Mouse (Mus musculus) fat pad, adult 2 months (tissue): ENCODE data around the gene Teddm1a.
A peak's percentile ranks its signal among the peaks of the same experiment; 100 is the strongest.
"Not testable (repeated sequence)": the region's sequence is repeated elsewhere in the genome, so short reads cannot be mapped to it uniquely, and the experiment has no call there.

Experiments
- DNase-seq: peaks from one replicate; pipeline ENCODE4 v3.0.0-alpha.2; 2011; ENCODE audit warnings: low read depth, low spot score; ENCODE audit errors: extremely low read depth

Gene Teddm1a

DNA sequence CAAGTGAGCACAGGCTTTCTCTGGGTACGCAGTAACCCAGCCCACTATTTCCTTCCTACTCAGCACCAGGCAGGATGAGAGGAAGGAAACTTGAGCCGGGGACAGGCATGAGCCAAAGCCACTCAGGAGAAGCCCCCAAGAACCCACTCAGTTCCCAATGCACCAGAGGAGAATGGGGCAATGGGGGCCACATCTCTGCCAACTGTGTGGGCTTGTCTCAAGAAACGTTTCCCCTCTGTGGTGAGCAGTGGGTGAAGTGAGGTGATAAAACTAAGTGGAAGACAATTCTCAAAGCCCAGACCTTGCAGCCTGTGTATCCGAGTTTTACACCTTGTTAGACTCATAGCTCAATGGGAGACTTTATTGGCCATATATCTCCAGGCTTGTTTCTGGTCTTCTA is at the start of gene Teddm1a:
TSS of gene Teddm1a (plus strand) at position 301 of the 400 bp plus-strand sequence.
- no peak for DNase-seq

DNA sequence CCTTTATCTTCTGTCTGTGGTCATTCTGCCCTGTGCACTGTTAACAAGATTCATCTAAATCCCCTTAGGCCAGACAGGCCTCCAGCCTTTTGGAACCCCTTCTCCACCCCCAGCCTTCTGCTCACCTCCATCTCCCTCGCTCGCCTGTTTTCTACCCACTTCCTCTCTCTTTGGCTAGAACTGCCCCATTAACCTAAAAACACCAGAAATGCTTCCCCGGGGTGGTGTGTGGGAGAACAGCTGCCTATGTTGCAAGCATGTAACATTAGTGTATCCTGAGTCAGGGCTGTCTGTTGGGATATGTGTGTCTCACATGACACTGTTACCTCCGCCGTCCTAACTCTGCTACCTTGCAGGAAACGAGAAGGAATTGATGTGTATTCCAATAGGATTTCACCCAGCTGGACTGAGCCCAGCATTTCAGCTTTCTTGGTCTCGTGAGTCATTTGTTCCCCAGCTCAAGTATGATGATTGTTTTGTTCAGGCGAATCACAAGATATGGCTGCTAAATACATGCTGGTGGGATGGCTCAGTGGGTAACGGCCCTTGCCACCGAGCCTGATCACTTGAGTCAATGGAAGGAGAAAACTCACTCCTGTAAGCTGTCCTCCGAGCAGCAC is 49.3 kb upstream of the Teddm1a start:
- no peak for DNase-seq

DNA sequence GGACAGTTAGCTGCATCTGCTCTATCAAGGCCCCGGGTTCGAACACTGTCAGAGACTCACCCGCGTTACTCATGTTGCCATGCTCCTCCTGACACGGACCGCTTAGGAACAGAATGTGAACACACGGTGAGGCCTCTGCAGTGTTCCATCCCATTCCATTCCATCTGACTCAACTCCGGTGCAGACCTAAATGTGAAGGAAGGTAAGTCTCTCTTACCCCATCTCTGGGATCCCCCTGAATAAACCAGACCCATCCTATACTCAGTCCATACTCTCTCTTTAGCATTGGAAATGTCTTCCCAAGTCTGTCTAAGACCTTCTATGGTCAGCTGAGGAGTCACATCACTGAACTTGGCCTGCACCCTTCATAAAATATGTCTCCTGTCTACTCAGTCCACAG is 47.5 kb upstream of the Teddm1a start, which contains the start of gene Rgsl1:
TSS of gene Rgsl1 (minus strand) at position 101 of the 400 bp plus-strand sequence.
- no peak for DNase-seq

DNA sequence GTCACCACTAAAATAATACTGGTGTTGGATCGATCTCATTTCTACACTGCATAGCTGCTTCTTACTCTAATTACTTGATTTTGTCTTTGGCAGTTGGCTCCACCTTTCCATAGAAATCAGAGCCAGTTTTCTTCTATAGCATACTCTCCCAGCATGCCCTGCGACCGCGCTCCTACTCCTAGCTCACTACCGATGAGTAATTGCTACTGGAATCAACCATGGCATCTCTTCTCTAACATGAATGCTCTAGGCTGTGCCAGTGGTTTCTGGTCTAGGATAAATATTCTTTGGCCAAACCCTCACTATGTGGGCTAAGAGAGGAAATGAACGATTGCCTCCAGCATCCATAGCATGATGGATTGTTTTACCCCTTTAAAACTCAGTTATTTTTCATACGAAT is 45.1 kb upstream of the Teddm1a start:
- DNase-seq: no peak

DNA sequence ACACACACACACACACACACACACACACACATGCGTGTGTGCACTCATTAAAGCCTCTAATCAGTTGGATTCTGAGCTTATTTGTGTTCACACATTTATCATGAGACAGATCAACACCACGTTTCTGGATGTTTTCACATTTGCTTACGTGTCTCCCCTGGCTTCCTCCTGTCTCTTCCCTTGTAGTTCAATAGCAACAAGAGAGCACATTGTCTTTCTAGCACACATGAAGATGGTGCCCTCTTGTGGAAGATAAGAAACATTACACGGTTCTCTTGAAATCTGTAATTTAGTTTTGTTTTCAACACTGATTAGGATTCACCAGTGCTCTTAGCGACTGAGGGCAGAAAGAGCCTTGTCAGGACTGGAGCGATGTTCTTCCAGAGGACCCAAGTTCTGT is 44.7 kb upstream of the Teddm1a start:
- DNase-seq: no peak

DNA sequence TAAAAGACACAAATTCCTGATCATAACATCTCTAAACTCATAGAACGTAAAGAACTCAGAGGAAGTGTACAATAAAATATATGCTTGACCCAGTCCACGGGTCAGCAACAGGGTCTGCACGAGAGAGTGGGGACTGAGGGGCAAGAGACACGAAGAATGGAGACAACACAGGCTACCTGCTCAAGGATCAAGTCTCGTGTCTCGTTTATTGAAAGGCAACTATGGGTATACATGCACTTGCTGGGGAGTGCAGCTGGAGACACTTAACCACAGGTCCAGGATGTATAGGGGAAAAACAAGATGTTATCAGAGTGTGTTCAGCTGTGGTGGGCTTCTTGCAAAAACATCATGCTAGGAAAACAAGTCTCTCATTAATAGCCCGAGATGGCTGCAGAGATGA is 38.8 kb upstream of the Teddm1a start:
- DNase-seq: not testable (repeated sequence)

DNA sequence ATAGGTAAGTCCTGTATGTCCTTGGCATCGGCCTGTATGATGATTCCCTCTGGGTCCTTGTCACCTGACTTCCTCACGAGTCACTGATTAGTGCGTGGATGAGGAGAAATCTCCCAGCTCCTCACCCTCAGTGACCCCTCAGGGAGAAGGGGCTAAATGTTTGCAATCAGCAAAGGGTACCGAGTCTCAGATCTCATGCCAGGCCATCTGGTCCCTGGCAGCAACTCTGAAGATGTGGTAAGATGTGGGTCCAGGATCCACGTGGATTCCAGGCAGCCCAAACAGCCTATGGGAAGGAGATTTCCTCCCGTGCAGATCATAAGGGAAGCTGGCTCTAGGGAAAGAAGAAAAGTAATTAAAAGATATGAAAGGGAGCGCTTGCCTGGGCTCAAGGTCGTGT is 35.6 kb upstream of the Teddm1a start:
- no peak for DNase-seq

DNA sequence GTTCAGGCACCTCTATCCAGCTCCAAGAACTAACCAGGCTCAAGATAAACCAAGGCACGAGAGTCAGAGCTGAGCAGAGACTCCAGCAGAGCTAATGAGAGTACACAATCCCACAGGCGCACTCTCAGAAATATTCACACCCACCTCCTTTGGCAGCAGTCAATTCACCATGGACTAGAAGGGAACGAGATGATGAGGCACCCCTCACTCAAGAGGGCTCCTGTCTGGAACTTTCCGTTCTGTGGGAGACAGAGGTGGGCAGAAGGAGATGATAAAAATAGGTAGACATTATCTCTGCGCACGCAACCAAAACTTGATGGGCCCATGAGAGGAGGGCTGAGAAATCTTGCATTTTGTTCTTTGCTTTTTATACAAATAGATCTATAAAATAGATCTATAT is 17.5 kb upstream of the Teddm1a start, which contains the start of gene Teddm1b:
TSS of gene Teddm1b (plus strand) at position 301 of the 400 bp plus-strand sequence.
- no peak for DNase-seq

DNA sequence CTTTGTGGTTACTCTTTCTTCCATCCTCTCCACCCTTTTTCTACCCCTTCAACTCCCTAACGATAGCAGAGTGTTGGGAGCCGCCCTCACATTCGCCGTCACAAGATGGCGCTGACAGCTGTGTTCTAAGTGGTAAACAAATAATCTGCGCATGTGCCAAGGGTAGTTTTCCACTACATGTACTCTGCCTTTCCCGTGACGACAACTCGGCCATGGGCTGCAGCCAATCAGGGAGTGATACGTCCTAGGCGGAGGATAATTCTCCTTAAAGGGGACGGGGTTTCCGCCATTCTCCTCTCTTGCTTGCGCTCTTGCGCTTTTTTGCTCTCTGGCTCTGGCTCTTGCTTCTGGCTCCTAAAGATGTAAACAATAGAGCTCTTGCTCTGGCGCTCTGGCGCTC is 11.2 kb upstream of the Teddm1a start:
- not testable (repeated sequence) for DNase-seq

DNA sequence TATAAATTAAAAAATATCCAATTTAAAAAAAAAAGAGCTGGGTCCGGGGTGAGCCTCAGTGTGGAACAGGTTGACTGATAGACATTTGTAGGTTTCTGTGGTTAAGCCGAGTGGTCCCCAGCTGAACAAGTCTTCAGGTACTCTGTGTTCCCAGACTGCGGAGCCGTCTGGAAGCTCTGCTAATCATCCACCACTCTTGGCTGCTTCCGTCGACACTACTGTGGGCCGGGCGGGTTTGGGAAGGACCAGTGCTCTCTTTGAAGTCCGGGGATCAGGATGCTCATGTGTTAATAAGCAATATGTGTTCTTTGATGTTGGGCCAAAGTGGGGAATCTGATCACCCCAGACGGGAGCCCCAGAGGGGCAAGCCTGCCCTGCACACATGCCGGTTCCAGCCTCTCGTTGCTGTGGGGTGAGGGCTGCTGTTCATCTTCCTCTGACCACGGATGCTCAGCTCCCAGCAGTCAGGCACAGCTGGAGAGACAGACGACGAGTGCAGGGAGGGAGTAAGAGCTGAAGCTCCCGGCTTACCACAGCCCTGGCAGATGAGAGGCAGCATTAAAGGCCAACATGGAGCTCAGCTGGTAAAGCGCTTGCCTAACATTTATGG is 5.4 kb upstream of the Teddm1a start:
- no peak for DNase-seq

DNA sequence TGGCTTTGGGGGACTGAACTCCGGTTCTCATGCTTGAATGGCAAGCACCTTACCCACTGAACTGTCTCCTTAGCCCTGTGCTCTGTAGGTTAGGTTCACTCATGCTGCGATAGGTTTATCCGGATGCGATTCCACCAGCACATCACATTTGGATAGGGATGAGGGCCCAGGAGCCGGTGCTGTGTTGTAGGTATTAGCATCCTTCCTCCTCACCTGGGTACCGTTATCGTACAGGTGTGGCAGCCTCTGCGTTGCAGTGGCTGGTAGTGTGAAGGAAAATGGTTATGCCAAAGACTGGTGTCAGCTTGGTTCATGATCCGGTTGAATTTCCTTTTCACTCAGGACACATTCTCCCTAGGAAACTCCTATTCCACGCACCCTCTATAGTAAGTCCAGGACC is 1.4 kb upstream of the Teddm1a start:
- DNase-seq: no peak

DNA sequence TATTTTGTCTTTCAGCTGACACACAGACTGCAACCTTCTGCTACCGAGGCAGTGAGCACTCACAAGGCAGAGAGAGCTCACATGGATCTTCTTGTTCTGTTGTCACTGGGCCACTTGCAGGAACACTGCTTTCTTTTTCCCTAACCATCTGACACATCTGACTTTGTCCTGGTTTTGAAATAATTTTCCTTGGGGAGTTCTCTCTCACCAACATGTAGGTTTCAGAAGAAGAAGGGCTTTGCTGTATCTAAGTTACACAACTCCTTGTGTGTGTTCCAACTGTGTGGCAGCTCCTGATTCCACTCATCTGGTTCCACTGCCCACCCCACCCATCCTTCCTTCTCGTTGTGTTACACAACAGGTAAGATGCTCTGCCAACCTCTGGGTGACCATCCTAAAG is 2.2 kb downstream of the Teddm1a start:
- no peak for DNase-seq

DNA sequence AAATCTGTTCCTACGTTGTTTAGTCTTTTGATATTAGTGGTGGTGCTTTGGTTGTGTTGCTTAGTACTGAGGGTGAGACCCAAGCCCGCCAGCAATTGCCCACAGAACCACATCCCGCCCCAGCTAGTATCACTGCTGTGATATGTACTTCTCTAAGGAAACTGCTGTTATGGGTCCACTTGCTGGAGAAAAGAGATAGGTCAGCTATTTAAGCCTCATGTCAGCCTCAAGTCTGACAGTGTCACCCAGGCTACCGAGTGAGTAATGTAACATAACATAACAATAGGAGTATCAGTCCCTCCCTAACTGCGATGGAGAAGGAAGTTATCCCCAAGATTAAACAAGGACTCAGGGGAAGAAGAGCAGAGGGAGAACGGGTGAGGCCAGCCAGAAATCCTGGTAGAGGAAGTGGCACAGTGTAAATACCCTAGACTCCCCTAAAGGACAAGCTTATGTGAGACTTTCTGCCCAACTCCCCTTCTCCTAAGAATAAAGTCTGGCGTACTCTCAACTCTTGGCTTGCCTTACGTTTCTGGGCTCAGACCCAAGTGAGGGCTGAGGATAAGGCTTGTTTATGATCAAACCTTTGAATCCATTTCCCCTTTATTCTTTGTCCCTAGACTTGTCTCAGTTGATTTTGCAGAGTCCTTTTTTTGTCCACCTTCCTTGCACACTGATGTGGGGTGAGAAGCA is 2.8 kb downstream of the Teddm1a start:
- DNase-seq: no peak

DNA sequence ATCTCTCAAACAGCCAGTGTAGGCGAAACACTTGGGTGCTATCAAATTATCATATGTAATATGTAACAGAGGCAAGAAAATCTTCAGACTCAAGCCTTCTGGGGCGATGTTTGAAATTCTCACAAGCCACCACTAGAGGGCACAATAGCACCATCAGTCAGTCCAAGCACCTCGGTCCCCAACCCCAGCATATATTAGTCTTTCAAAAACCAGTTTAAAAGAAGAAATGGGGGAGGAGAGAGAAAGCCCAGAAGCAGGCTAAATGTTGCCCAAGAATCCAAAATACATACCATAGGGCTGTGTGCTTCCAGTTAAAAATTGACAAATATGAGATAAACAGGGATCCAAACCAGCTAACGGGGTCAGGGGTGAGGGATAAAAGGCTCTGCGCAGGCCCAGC is 3.4 kb downstream of the Teddm1a start:
- no peak for DNase-seq

DNA sequence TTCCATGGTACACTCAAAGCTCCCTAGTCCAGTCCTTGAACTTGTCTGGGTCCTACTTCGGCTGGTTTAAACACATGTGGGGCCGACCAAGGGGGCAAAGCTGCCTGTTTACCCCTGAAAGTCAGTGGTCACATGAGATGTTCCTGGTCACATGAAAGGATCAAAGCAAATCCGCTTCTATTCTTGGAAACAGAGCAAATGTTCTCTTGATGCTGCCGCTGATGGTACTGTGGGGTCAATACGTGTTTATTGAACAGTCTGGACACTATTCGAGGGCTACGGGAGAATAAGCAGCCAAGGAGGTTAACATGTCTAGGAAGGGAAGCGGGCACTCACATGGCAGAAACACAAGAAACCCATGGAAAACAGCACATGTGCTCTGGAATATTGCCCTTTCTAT is 5.7 kb downstream of the Teddm1a start:
- no peak for DNase-seq

DNA sequence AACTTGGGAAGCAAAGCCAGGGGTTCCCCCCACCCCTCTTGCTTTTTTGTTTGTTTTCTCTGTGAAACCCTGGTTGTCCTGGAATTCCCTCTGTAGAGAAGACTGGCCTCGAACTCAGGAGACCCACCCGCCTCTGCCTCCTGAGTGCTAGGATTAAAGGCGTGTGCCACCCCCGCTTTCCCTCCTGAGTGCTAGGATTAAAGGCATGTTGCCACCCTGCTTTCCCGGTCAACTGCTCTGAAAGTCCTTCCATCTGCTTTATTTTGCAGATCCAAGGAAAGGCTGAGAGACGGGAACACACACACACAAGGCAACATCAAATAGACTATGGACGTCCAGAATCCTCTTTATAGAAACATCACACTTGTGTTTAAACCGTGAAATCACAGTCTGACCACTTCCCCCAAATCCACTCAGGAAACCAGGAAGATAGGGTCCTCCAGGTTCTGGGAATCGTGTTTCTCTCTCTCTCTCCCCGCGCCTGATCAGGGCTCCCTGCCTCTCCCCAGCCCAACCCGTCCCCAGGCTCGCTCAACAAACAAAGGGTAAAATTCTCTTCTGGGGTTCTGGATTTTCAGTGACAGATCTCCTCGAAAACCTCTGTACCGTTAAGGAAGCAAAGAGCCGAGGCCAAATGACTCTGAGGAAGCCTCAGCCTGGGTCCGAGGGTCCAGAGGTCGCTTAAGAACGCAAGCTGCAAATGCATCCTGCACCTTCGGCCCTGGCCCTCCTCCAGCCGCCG is 7.6 kb downstream of the Teddm1a start:
- no peak for DNase-seq

DNA sequence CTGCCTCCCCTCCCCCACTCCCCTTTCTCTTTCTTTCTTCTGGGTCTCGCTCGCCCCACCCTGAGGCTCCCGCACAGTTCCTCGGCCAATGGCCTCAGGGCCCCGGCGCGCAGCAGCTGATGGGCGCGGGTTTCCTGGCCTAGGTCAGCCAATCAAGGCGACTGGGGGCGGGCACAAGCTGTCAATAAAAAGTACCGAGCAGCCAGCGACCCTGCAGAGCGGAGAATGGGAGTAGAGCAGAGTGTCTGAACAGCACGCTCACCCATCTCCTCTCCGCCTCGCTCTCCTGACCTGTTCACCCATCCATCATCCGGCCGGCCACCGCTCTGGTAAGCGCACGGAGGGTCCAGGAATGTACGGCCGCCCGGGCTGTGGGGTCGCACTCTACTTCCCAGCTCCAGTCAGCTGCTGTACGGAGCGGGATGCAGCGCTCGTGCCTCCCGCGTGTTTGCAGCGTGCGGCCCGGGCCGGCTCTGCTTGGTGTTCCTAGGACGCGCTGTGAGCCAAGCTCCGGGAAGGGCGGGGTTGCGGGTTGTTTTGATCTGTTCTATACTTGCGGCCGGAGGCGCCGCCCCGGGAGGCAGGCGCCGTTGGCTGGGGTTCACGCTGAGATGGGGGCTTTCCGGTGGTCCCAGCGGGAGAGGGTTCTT is 8.3 kb downstream of the Teddm1a start, which contains the start of the genes Glul and Teddm2:
TSS of gene Glul (plus strand) at position 214 of the 650 bp plus-strand sequence.
TSS of gene Teddm2 (minus strand) at position 498 of the 650 bp plus-strand sequence.
- no peak for DNase-seq

DNA sequence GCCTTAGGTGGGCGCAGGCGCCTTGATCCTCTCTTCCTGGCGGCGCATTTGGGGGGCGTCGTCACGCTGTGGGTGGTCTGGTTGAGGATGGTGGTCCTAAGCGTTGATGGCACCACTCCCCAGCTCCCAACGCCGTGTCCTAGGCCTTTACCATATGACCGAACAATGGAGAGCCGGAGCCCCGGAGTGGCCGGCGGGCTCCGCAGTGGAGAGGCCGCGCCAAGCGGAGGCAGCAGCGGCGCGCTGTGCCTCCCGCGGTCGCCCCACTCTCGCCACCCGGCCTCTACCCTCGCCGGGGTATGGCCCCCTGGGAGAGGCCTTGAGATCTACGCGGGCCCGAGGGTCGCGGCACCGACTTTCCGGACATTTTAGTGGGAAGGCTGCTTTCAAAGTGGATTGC is 8.8 kb downstream of the Teddm1a start:
- no peak for DNase-seq

DNA sequence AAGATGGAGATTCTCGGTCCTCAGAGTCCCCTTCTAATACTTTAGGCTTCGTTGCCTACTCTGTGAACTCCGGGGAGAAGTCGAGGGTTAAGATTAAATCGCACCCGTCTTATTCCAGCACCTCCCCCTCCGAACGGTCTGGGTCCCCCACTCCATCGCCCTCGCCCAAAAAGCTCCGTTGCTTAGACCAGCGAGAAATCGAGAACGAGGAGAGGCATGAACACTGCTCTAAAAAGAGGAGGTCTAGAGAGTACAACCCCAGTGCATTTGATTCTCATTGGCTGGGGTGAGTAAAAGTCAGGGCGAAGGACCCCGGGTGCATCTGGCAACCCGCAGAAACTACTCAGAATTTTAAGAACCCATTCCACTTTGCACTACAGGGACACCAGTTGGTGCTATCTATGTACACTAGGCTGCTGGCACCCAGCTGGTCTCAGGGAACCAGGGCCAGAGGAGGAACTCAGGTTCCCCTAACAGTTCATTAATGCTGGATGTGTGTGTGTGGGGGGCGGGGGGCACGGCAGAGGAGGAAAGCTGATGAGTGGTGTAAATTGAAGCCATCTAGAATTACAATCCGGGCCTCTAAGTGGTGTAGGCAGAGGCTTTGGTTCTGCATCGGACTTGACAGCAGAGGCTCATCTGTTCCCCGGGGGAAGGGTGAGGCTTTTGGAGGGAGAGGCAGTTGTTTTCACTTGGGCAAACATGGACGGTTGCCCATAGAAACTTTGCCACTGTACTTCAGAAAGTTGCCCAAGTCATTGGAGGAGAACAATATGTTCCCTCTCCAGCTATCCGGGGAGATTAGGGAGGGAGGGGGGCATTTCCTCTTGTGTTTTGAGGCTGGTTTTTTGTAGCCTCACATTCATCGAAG is 9.6 kb downstream of the Teddm1a start:
- DNase-seq: peak; percentile 71

DNA sequence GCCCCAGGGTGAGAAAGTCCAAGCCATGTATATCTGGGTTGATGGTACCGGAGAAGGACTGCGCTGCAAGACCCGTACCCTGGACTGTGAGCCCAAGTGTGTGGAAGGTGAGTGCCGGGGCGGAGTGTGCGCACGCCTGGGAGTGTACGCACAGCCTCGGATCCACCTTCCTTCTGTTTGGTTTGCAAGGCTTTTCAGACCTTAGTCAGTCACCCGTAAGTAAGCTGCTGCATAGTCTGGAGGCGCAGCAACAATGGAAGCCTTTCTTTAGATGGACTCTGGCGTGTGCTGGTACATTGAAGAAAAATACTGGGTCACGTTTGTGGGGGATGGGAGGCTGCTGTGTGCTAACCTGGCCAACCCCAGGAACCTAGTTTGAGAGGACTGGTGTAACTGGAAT is 11.5 kb downstream of the Teddm1a start:
- no peak for DNase-seq
